Mouse (Mus musculus): Measurements from ENCODE around the gene Kcnd3.
A peak's percentile ranks its signal among the peaks of the same experiment; 100 is the strongest.

The Kcnd3 gene

DNA sequence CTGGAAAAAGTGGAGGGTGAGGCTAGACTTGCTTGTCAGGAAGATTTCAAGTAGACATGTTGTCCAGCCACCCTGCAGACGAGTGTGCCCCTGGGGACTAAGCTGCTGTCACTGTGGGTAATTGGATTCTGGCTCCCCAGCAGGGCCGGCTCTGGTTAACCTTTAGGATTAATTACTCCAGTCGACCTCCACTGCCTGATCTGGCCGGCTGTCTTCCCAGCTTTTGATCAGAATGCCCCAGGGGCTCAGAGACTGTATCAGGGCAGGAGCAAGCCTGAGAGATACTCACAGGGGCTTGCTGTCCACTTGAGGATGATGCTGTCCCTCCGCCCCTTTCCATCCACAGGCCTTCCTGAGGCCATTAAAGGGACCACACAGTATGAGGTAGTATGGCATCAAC is 77.6 kb downstream of the Kcnd3 start:
- no peak for DNase-seq

DNA sequence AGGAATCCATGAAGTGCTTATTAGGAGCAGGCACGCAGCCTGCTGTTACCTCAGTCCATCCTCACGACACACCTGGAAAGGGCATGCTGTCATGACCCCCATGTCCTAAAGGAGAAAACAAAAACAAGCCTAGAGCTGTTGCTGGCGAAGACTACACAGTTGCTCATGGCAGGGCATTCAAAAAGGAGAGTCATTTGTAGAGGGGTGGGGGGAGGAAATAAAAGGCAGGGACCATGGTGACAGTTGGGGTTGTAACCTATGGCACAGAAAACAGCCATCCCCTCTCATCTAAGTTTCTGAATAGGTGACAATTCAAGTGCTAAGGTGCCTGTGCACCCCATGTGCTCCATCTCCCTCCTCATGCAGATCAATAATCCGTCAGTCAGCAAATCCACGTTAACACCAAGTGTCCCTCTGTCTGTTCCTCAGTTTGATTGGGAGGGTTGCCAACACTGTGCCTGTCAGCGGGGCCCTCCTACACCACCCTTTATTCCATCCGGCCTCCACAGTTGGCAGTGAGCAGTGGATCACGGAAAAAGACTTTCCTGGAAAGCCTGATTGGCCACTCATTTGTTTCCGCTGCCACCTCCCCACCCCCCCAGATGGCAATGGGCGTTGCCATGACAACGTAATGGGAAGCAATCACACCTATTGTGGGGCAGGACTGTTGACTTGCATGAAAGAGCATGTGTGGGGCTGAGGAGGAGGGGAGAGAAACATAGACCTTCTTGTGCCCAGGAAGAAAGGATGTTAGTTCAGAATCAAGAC is 78.4 kb downstream of the Kcnd3 start:
- DNase-seq: no peak

DNA sequence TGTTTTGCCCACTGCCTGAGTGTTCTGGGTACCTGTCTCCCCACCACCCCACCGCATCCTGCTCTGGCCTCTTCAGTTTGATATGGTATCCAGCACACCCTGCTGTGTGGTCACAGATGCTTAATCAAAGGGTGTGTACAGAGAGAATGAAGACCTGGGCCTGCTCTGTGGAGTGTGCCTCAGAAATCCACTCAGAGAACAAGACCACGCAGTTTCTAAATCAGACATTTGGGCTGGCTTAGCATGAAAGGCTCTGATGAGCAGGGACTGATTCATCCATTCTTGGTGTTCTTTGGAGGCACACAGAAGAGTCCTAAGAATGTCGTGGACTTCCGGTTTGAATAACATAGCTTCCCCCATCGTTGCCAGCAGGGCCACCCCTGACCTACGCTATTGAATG is 86.3 kb downstream of the Kcnd3 start:
- DNase-seq: no peak

DNA sequence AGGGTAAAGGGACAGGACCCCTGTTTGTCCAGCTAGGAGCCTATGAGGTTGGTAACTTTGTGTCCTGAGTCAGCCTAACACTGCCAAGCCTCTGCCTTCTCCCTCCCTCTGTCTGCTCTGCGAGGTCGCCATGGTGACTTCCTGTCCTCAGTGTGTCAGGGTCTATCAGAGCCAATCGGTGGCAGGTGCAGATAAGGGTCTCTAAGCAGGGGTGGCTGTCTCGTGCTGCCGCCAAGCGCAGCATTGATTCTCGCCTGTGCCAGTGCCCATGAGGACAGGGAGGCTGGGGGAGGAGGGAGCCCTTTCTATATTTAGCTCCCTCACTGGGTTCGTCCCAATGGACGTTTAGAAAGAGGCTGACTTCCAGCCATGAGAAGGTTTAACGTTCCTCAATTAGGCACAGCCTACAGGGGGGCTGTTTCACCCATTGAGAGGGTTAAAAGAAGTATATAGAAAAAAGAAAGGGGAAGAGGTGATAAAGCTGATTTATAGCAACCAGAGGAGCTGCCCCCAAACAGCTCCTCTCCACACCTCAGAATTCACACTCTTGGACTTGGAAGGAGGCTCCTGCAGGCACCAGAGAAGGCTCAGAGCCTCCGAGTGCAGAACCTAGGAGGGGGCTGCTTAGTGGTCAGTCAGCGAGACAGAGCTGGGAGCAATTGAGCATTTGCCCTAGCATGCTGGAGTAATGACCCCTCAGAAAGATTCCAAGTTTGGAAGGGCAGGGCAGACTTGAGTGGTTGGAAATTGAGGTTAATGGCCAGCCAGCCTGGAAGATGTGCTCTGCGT is 86.9 kb downstream of the Kcnd3 start:
- peak; percentile 35 for DNase-seq

- DNase-seq: no peak
Measured at GRCm38 (mm10) chr3:105542741-105543140, 90.6 kb downstream of the Kcnd3 start.

- DNase-seq: no peak
Measured at GRCm38 (mm10) chr3:105544106-105544505, 92.0 kb downstream of the Kcnd3 start.

DNA sequence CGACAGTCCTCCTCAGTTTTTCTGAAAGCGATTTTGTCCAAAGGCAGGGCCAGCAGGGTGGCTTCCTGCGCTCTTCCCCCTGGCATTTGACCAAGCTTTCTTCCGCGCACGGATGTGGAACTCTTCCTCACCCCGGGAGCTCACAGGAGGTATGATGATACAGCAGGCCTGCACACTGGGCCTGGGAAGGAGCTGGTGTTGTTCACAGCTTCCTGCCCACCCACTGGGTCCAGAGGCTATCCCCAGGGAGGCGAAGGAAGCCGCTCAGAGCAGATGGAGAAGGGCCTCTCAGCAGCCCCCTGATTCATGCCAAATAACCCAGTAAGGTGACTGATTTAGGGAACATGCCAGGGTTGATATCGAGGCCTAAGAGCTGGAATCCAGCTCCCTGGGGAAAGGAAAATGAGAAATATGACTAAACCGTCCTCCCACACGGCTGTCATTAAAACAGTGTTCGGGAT is 94.5 kb downstream of the Kcnd3 start:
- DNase-seq: no peak

GRCm38 (mm10) chr3:105548074-105548771 is 96.1 kb downstream of the Kcnd3 start:
- DNase-seq: no peak

DNA sequence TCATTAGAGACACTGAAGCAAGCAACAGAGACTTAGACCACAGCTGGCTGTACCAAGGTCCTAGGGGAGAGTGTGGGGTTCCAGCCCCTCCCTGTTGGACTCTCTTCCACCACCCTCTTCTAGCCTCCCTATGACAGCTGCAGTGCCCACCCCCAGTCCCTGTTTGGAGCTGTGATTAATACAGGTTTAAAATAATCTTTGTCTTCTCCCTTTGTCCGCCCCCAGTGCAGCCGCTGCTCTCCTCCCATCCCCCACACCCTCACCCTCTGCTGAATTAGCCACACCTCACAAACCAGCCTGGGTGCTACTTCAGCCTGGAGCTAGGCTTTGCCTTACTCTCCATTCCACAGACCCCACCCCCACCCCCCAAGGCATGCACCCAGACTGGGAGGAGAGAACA is 107.3 kb downstream of the Kcnd3 start:
- no peak for DNase-seq

GRCm38 (mm10) chr3:105566973-105567372 is 114.8 kb downstream of the Kcnd3 start:
- no peak for DNase-seq

GRCm38 (mm10) chr3:105567472-105567871 is 115.3 kb downstream of the Kcnd3 start:
- DNase-seq: no peak

GRCm38 (mm10) chr3:105568403-105568802 is 116.3 kb downstream of the Kcnd3 start:
- no peak for DNase-seq

DNA sequence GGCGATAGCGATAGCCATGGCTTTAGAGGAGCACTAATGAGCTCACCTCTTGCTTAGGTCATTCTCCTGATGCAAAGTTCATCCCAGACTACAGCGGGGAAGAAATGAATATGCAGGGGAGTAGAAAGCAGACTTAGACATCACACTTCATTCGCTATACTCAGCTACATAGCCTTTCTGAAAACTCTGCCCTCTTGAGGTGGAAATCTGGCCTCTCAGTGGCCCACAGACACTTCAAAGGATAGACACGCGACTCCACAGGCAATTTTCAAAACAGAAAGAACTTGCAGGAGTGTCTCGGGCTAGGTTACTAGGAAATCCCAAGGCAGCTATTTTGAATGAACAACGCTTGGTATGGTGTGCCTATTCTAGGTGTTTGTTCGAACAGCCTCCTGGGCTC is 116.7 kb downstream of the Kcnd3 start:
- no peak for DNase-seq

DNA sequence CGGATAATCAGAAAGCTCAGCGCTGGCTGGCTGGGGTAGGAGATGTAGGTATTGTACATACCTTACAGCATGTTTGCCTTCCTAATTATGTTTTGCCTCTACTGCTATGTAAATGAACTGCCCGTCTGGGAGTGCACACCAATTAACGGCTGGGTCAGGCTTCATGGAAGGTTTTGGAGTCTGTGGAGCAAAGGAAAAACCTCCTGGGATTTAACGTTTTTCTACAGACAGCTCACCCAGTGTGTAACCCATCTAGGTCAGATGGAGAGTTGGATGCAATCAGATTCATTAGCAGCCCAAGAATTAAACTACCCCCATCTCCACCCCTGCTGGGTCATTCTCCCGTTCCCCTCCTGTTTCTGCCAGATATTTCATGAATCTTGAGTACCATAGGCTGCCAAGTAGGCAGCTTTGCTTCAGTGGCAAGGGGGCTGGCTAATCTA is 117.2 kb downstream of the Kcnd3 start:
- DNase-seq: no peak

GRCm38 (mm10) chr3:105569950-105570349 is 117.8 kb downstream of the Kcnd3 start:
- no peak for DNase-seq

GRCm38 (mm10) chr3:105570818-105571217 is 118.7 kb downstream of the Kcnd3 start:
- DNase-seq: no peak

GRCm38 (mm10) chr3:105571944-105572343 is 119.8 kb downstream of the Kcnd3 start:
- DNase-seq: no peak

DNA sequence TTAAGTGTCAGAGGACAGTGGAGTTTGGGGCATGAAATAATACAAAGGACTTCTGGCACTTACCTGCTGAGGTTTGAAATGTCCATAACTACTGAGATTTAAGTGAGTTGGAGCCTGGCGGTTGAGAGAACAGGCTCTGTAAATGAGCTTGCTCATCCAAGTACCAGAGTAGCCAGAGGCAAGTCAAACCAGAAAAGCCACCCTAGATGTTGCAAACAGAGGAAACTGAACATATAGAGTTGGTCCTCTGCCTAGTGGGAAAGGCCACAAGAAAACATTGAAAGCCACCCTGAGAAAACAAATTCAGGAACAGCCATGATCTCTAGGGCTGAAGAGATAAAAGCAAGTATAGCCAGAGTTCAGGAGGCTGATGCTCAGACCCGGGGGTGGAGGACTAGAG is 121.0 kb downstream of the Kcnd3 start:
- no peak for DNase-seq

DNA sequence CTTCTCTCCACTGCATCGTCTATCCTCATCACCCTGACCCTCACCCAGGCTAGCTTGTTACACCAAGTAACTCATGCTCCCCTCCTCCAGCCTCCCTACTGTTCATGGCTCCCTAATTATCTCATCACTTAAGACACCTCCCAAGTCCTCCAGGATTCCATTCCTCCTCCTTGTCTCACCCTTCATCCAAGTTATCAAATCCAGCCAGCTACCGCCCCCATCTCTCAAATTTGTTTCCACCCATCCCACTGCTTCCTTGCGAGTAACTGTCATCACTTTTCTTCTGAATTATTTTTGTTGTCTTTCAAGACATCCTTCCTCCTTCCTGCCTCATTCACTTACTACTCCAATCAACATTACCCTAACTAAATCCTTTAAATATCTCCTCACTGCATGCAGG is 126.2 kb downstream of the Kcnd3 start:
- no peak for DNase-seq

- no peak for DNase-seq
Measured at GRCm38 (mm10) chr3:105581119-105581518, 129.0 kb downstream of the Kcnd3 start.

GRCm38 (mm10) chr3:105585734-105586159 is 133.6 kb downstream of the Kcnd3 start:
- no peak for DNase-seq

DNA sequence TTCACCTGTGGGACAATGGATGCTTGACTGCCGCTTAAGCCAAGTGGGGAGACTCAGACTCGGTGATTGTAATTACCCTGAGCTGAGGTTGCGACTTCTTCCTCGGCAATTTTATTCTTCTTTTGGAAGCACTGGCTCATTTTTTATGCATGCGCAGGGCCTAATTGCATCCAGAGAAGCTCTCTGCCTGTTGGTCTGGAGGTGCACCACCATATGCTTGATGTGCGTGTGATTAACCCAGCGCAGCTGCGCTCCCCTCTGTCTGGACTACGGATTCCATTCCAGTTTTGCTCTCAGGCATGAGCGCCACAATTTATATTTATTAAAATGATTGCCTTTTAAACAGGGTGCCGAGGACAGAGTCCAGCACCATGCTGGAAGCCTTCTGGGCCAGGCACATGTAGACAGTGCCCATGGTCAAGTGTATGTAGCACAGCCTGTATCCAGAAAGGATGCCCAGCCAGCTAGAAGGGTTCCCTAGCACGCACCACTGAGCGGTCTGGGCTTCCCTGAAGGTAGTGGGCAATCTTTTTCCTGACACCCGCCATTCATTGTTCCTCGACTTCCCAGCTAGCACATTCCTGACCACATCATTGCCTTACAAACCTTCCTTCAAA is 138.0 kb downstream of the Kcnd3 start:
- no peak for DNase-seq

DNA sequence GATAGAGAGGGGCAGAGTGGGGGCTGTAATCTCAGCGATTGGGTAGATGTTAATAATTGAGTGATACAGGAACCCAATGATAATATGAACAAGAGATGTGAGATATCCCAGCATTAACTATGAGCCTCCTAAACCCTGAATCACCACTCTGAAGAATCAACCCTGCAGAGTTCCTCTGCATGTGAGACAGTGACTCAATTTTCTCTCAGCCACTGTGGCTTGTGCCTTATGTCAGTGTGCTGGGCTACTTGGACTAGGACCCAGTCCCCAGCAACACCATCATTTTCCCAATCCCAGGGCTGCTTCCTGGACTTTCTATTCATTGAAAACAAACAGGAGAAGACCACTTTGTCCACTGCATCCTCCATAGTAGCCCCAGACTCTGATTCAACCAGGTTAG is 139.6 kb downstream of the Kcnd3 start:
- no peak for DNase-seq
